Mouse (Mus musculus): ENCODE results near the gene Smurf1.

DNA sequence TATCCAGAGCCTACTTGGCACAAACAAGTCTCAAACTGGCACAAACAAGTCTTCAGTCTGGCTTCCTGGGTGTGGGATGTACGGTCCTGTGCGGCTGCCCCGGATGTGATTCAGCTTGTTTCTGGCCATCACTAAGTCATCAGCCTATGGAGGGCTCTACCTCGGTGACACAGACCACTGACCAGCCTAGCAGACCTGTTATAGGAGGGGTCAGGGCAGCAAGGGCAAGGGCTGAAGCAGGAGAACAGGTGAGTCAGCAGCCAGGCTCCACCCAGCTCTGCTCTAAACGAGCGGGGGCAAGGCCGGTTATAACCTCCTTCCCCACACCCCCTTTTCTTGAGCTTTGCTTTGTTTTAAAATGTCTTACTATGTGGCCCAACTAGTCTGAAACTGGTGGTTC lies 11.2 kb downstream of the Smurf1 start:
- TF ChIP-seq CHD2 (IDR thresholded peaks at IDR 0.05; ENCODE audit: low read depth, low read length) (no peak), MAFK (IDR thresholded peaks at IDR 0.05; ENCODE audit: insufficient read depth, low read depth, low read length) (no peak)

All from ES-E14 (cell line).